Mouse (Mus musculus): ENCODE measurements around the gene Gm13757.

- TF ChIP-seq CTCF (IDR thresholded peaks at IDR 0.05; ENCODE audit: extremely low read depth, insufficient read depth, insufficient read length, insufficient replicate concordance) (no peak), POLR2A (IDR thresholded peaks at IDR 0.05; ENCODE audit: low read depth, low read length) (no peak)
These were observed 34.4 kb upstream of the Gm13757 start, which contains the start of gene Olfr1184 for GRCm38 (mm10) chr2:88483298-88483697.
